Mouse (Mus musculus): ENCODE results near the gene Macf1.

GRCm38 (mm10) chr4:123732921-123733320 lies 48.8 kb upstream of the Macf1 start:
- no peak for TF ChIP-seq POLR2A (IDR thresholded peaks at IDR 0.05; ENCODE audit: insufficient read length, low read depth)
- TF ChIP-seq MYOG (IDR thresholded peaks at IDR 0.05; ENCODE audit: control insufficient read depth in 1 of 3, insufficient read depth in 1 of 3, insufficient read length in 2 of 3, low read depth in 2 of 3) = no peak
- no peak for TF ChIP-seq POLR2AphosphoS2 (IDR thresholded peaks at IDR 0.05; ENCODE audit: insufficient read length, low read depth)
- TF ChIP-seq USF1 (IDR thresholded peaks at IDR 0.05; ENCODE audit: low read depth) = no peak
- TF ChIP-seq TCF12 (IDR thresholded peaks at IDR 0.05; ENCODE audit: insufficient read depth, poor library complexity, severe bottlenecking) = no peak
- no peak for TF ChIP-seq E2F4 (IDR thresholded peaks at IDR 0.05; ENCODE audit: insufficient read depth)
- TF ChIP-seq REST (IDR thresholded peaks at IDR 0.05; ENCODE audit: insufficient read depth, insufficient read length) = no peak
- TF ChIP-seq MAX (IDR thresholded peaks at IDR 0.05; ENCODE audit: low read depth) = no peak
- TF ChIP-seq MYOD1 (IDR thresholded peaks at IDR 0.05; ENCODE audit: control insufficient read depth in 1 of 3, insufficient read length in 2 of 3, low read depth in 2 of 3) = no peak
